Mouse (Mus musculus) kidney, adult 2 months (tissue): Measurements from ENCODE around the gene Setd1b.

ENCODE experiments used
- CTCF ChIP-seq: fragments of 200-500 bp; conservative IDR thresholded peaks from 2 replicates; pipeline ENCODE4 v1.5.1; 2011; ENCODE audit warnings: low read depth, mild to moderate bottlenecking, control low read depth, low read length, moderate library complexity, mixed read lengths; ENCODE audit not compliant: insufficient read depth, insufficient read length
- POLR2A ChIP-seq: fragments of 200-500 bp; IDR thresholded peaks from one replicate; pipeline ENCODE4 v1.6.1; 2011; ENCODE audit warnings: low read depth, low read length, control low read depth

- TF ChIP-seq CTCF: no peak
- no peak for TF ChIP-seq POLR2A
Observed at GRCm38 (mm10) chr5:123192606-123193150, 50.7 kb downstream of the Setd1b start.
